Mouse (Mus musculus) forelimb bud, embryonic 11.5 days (tissue): Measurements from ENCODE around the gene Nrip3.

Experiments
- DNase-seq: peaks from one replicate; pipeline ENCODE4 v3.0.0-alpha.2; 2012; ENCODE audit warnings: low read depth, low spot score

Gene Nrip3

DNA sequence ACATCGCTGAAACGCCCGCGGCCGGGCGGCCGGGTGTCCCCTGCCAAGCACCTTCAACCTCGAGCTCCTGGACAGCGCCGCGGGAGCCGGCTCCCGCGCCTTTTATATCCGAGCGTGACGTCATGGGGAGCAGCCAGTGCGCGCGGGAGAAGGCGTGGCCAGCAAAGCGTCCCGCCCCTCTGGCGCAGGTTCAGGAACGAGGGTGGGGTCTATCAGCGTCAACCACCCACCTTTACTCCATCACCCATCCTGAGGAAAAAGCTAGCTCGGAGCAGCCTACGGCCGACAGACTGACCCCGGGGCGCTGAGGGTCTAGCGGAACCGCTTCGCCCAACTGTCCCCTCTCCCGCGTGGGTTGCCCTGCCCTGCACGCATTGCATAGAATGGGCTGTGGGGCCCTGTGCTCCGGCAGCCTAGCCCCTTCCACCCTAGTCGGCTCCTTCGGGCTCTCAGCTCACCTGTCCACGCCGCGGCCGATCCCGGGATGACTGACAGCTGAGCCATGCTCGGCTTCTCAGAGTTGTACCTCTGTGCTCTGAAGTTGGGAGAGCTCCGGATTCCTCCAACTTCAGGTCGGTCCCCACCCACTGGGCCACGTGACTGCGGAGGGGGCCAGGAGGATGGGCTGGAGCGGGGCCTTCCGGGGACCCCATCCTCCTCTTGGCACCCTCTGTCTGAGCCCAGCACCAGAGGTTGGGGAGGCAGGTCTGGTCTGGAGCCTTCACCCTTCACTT, at the start of gene Nrip3:
Gene Nrip3 (minus strand): TSS at position 556 of the 734 bp plus-strand sequence.
- DNase-seq: peak; percentile 68

DNA sequence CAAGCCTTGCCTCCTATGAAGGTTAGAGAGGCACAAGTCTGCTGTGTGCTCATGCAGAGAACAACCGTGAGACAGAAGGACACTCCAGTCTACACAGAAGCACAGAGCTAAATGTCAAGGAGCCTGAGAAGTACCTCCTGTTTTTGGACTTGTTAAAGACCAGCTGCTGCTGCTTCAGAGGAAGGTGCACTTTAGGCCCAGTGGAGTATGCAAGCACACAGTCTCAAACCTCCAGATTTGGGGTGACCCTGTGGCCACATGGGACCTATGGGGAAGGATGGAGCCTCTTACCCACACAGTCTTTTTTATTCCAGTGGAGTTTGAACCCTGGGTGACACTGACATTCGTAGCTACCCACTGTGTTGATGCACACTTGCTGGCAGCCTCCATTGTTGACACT, 49.6 kb upstream of the Nrip3 start:
- no peak for DNase-seq

- DNase-seq: no peak
Measured at GRCm38 (mm10) chr7:109826911-109827310, 45.1 kb upstream of the Nrip3 start.

DNA sequence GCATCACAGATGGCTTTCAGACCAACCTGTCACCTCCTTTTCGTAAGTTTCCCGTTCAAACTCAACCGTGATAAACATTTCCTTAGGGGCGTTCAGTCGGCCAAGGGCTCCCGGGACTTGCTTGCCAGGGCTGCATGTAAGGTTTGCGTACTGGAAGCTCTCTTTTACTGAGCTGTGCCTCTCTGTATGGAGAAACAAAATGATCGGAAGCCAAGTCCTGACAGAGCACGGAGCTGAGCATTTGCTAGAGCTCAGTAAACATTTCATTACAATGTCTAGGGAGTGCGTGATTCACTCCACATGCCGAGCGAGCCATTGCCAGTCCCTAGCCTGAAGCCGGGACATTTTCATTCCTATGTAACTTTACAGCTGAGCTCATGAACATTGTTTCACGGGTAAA, 43.5 kb upstream of the Nrip3 start:
- no peak for DNase-seq

DNA sequence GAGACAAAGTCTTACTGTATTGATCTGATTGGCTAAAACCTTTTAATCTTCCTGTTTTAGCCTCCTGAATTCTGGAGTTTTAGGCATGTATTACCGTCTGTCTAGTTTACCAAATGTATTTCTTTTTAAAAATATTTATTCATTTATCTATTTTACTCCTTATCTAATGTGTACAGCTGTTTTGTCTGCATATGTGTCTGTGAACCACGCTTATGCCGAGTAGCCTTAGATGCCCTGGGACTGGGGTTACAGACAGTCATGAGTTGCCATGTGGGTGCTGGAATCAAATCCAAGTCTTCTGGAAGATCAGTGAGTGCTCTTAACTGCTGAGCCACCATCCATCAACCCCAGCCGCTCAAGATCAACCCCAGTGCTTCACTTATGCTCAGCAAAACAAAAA, 36.8 kb upstream of the Nrip3 start:
- no peak for DNase-seq

GRCm38 (mm10) chr7:109817954-109818353, 36.1 kb upstream of the Nrip3 start:
- DNase-seq: no peak

- DNase-seq: no peak
Measured at GRCm38 (mm10) chr7:109813330-109814140, 31.7 kb upstream of the Nrip3 start.

- no peak for DNase-seq
Measured at GRCm38 (mm10) chr7:109807616-109808485, 26.0 kb upstream of the Nrip3 start.

GRCm38 (mm10) chr7:109804843-109805242, 23.0 kb upstream of the Nrip3 start:
- no peak for DNase-seq

- DNase-seq: no peak
Measured at GRCm38 (mm10) chr7:109804355-109804754, 22.5 kb upstream of the Nrip3 start.

- DNase-seq: no peak
Measured at GRCm38 (mm10) chr7:109803516-109803915, 21.7 kb upstream of the Nrip3 start.

- DNase-seq: no peak
Measured at GRCm38 (mm10) chr7:109800626-109801025, 18.8 kb upstream of the Nrip3 start.

DNA sequence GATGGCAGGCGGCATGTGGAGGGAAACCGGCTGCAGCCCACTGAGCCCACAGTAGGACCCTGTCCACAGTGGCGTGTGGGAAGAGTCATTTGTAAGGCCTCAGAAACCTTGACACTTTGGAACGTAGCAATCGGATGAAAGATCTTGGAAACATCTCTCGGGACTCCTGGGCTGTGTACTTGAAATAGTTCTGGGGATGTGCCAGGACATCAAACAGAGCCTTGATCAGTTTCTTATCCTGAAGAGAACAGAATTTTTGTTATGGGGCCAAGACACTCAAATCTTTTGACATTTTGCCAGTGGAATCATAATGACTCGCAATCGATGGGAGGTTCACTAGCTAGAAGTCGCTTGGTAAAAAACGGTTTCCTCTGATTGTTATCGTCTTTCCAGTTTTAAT, 17.3 kb upstream of the Nrip3 start:
- DNase-seq: no peak

DNA sequence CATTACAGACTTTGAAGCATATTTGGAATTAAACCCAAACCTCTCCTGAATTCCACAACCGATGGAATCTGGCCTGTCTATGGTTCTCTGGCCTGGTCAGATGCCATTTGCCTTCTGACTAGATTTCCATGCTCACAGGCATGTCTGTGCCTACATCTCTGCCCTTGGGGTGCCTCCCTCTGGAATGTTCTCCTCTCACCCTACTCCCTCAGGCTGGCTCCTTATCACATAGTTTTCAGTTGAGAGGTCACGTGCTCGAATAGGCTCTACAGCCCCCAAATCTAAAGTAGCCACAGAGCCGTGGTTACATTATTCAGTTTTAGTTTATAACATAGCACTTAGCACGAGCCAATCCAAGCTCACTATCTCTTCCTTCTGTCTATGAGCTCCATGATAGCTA, 13.7 kb upstream of the Nrip3 start:
- DNase-seq: no peak

- no peak for DNase-seq
Measured at GRCm38 (mm10) chr7:109794556-109794955, 12.7 kb upstream of the Nrip3 start.

GRCm38 (mm10) chr7:109792759-109793158, 10.9 kb upstream of the Nrip3 start:
- peak; percentile 75 for DNase-seq

DNA sequence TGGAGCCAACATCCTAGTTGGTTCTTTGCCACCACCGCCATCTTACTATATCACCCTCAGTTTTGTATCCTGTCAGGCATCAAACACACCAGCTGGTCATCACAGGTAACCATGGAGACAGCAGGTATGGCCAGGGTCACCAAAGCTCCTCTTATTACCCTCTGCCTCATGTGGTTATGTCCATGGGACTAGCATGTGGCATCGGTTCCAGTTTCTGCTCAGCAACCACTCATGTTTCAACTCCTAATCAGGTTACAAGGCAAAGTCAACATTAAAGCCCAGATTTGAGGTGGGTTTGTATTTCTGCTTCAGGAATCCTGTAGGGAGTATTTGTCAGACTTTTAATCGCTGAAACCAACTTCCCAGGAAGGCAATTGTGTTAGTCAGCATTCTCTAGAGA, 9.0 kb upstream of the Nrip3 start:
- no peak for DNase-seq

DNA sequence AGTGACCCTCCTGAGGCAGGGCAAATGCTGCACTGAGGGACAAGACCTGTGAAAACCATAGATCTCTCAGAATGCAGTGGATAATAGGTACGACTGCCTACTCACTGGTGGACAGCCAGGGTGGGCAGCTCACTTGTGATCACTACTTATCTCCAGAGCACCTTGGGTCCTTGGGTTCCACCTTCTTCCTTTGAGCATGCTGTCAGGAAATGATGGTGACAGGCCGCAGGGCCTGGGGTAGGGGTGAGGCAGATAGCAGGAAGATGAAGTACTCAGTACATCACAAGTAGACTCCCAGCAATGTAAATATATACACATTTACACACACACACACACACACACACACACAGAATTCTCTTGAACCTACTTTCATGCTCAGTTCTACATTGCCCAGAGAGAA, 6.0 kb upstream of the Nrip3 start:
- DNase-seq: no peak

- DNase-seq: no peak
Measured at GRCm38 (mm10) chr7:109783281-109783680, 1.5 kb upstream of the Nrip3 start.

DNA sequence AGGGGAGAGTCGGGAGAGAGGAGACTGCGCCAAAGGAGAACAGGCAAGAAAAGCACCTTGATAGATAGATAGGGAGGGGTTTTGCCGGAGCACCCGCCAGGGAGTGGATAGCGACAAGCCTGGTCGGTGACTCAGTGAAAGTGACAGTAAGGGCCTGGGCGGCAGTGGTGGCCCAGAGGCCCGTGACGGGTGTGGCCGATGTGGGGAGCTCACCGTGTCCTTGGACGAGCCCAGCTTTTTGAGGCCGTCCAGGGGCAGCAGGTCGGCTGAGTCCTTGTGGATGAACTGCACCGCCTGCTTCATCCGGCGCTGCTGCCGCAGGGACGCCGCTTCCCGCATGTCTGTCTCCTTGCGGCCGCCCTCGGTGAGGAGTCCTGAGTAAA, 747 bp downstream of the Nrip3 start:
- DNase-seq: no peak

- no peak for DNase-seq
Measured at GRCm38 (mm10) chr7:109772251-109772650, 9.6 kb downstream of the Nrip3 start.
